Mouse (Mus musculus) olfactory bulb, adult 2 months (tissue): ENCODE measurements around the gene Abi3bp.

Experiments used
- CTCF ChIP-seq: fragments of 200-500 bp; IDR thresholded peaks from 2 replicates; pipeline ENCODE4 v1.5.1; 2012; ENCODE audit warnings: low read depth, mild to moderate bottlenecking, low read length, moderate library complexity; ENCODE audit not compliant: insufficient read depth
- POLR2A ChIP-seq: fragments of 200-500 bp; IDR thresholded peaks from 2 replicates; pipeline ENCODE4 v1.6.1; 2012; ENCODE audit warnings: mild to moderate bottlenecking, low read depth, low read length, moderate library complexity; ENCODE audit not compliant: insufficient read depth

- no peak for TF ChIP-seq CTCF
- TF ChIP-seq POLR2A: no peak
Observed at GRCm38 (mm10) chr16:56602394-56602793, 124.7 kb downstream of the Abi3bp start.
